27 mouse cellular contexts compared by ENCODE assay signal in genomic region chr6:124679486-124679885, GRCm38 (mm10). TPM values are rescaled to one million over a fixed set of nuclear protein-coding genes. Genes with fewer than 3 reads are reported as not detected.
"Had no signal": no experiment of that assay in that cellular context is flagged by ENCODE, and none has a peak within 500 bp of the region (broad histone marks: within the 10 kb centered on the region; RNA-seq: fewer than 3 reads in every experiment).

No protein-coding gene starts in this region.

- H3K4me3 ChIP-seq: kidney, embryonic 15.5 days; layer of hippocampus, adult 2 months; left cerebral cortex, adult 2 months; limb, embryonic 12.5 days; limb, embryonic 15.5 days; lung, embryonic 15.5 days; megakaryocyte, embryonic 14.5 days; midbrain, embryonic 10.5 days; midbrain, embryonic 13.5 days; myocyte; neural tube, embryonic 13.5 days had no signal

- H3K27me3 ChIP-seq: kidney, embryonic 15.5 days; limb, embryonic 12.5 days; limb, embryonic 15.5 days; lung, embryonic 15.5 days; megakaryocyte, embryonic 14.5 days; midbrain, embryonic 13.5 days; neural tube, embryonic 13.5 days had no signal

- H3K36me3 ChIP-seq: midbrain, embryonic 13.5 days had no signal

- H3K4me1 ChIP-seq: limb, embryonic 12.5 days; midbrain, embryonic 10.5 days; midbrain, embryonic 13.5 days; neural tube, embryonic 13.5 days had no signal

- DNase-seq: kidney, adult 18-20 months; kidney, postnatal 10 days; layer of hippocampus, adult 9-11 months; left cerebral cortex, postnatal 4 days; lung, adult 18-20 months; lung, postnatal 10 days; lung, postnatal 36 days; right cerebral cortex, postnatal 25 days; thymus, adult 18-20 months; thymus, postnatal 36 days had no signal

- H3K27ac ChIP-seq: kidney, embryonic 15.5 days; layer of hippocampus, adult 2 months; left cerebral cortex, adult 2 months; limb, embryonic 12.5 days; limb, embryonic 15.5 days; liver, embryonic 14.5 days; lung, embryonic 15.5 days; midbrain, embryonic 10.5 days; midbrain, embryonic 13.5 days; neural tube, embryonic 13.5 days had no signal

- ATAC-seq: inflammation-experienced regulatory T-cells, adult 6 months; midbrain, embryonic 13.5 days; midbrain, embryonic 16.5 days had no signal

RNA-seq across cellular contexts. Expression of gene C1s2, which starts 43.6 kb away (rescaled TPM):
- total RNA-seq: monocyte, adult 5-6 weeks; neutrophil, adult 5-6 weeks had no signal
- polyA plus RNA-seq: inflammation-experienced regulatory T-cells, adult 6 months; limb, embryonic 12.5 days; limb, embryonic 15.5 days; neural tube, embryonic 13.5 days; stomach, embryonic 16.5 days had no signal
